Mouse (Mus musculus): ENCODE measurements around the gene Wasf2. TPM values are rescaled to one million over a fixed set of nuclear protein-coding genes. Genes with fewer than 3 reads are reported as not detected.
A peak's percentile ranks its signal among the peaks of the same experiment; 100 is the strongest.

Gene Wasf2
- polyA plus RNA-seq, 1 experiment from 2014 or later, result 109 TPM

GRCm38 (mm10) chr4:133117556-133118411 is 12.5 kb upstream of the Wasf2 start:
- 5% methylated on average over 18 of the region's 18 CpGs for WGBS
- H3K36me3 ChIP-seq, result no peaks in the 10 kb centered on the region
- H3K9ac ChIP-seq, result peak overlapping the region; percentile 23; the same call in 1 of the 2 replicates
- H3K4me2 ChIP-seq, result peak overlapping the region; percentile 45
- no peaks in the 10 kb centered on the region for H3K9me3 ChIP-seq (replicated peaks)
- ATAC-seq (replicated peaks; ENCODE audit: low FRiP score), result peak; percentile 81
- H3K4me3 ChIP-seq (replicated peaks), result peak overlapping the region; percentile 8; the same call in 1 of the 2 replicates
- no peaks in the 10 kb centered on the region for H3K27me3 ChIP-seq
- peak overlapping the region; percentile 98 for H3K27ac ChIP-seq
- peaks cover 73% of the 10 kb centered on the region for H3K4me1 ChIP-seq

DNA sequence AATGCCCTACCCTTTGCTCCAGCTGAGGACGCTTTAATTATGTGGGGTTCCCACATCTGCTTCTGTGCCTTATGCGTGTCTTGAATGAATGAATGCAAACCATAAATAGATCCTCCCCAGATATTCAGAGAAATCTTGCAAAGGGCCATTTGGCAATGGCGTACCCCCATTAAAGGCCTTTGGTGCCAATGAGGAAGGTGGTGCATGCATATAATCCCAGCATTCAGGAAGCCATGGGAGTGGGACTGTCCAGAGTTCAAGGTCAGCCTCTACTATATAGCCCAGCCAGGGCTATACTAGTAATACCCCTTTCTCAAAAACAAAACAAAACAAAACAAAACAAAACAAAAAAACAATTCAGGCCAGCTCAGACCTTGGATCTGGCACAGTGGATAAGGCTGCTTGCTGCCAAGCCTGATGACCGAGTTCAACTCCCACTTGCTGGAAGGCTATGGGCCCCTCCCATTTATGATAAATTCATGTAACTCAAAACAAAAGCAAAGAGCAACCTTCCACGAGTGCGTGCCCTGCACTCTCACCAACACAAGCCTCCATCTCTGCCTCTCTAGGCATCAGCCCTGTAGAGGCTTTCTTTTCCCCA is 11.4 kb upstream of the Wasf2 start:
- no peak for ATAC-seq (replicated peaks; ENCODE audit: low FRiP score)
- H3K4me3 ChIP-seq (replicated peaks), result no peak overlapping the region
- 75% methylated on average over 6 of the region's 6 CpGs for WGBS
- H3K4me1 ChIP-seq, result peaks cover 65% of the 10 kb centered on the region
- H3K9me3 ChIP-seq (replicated peaks), result no peaks in the 10 kb centered on the region
- no peaks in the 10 kb centered on the region for H3K36me3 ChIP-seq
- peak overlapping the region; percentile 75 for H3K27ac ChIP-seq
- no peaks in the 10 kb centered on the region for H3K27me3 ChIP-seq
- no peak overlapping the region for H3K4me2 ChIP-seq
- H3K9ac ChIP-seq, result no peak overlapping the region

GRCm38 (mm10) chr4:133119579-133119978 is 10.7 kb upstream of the Wasf2 start:
- peak overlapping the region; percentile 75; the same call in 1 of the 2 replicates for H3K27ac ChIP-seq
- WGBS, result 78% methylated on average over 6 of the region's 6 CpGs

DNA sequence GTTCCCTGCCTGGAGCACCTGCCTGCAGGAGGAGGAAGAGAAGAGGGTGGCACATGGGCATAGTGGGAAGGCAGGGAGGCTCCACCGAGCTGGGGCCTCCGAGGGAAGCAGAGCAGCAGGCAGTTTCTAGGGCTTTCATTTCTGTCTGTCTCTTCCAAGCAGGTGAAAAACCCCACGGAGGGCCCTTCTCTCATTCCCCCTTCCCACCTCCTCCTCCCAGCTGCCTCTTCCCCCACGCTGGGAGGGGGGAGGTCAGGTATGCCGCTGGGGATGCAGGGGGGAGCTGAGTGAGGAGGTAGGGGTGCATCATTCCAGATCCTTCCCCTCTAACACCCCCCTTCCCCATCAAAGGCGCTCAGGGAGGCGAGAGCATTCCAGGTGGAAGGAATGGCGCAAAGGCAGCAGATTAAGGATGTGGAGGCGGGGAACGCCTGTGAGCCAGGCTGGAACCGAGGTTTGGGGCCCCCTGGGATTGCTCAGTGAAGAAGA is 9.4 kb upstream of the Wasf2 start:
- ATAC-seq (replicated peaks; ENCODE audit: low FRiP score), result no peak
- Histone ChIP-seq H3K9ac (no peak overlapping the region), H3K27ac (peak overlapping the region; percentile 84), H3K27me3 (no peaks in the 10 kb centered on the region), H3K36me3 (no peaks in the 10 kb centered on the region), H3K9me3 (replicated peaks) (0 out of 2 replicates have a peak, but pooled peaks cover 5% of the 10 kb centered on the region), H3K4me2 (peak overlapping the region; percentile 46), H3K4me1 (peaks cover 62% of the 10 kb centered on the region), H3K4me3 (replicated peaks) (no peak overlapping the region)
- 8% methylated on average over 11 of the region's 11 CpGs for whole genome bisulfite sequencing

More at GRCm38 (mm10) chr4:133119579-133119978, 10.7 kb upstream of the Wasf2 start:
- H3K4me3 ChIP-seq (replicated peaks), result no peak overlapping the region
- no peak for ATAC-seq (replicated peaks; ENCODE audit: low FRiP score)
- H3K9ac ChIP-seq, result no peak overlapping the region
- 0 out of 2 replicates have a peak, but pooled peaks cover 5% of the 10 kb centered on the region for H3K9me3 ChIP-seq (replicated peaks)
- H3K36me3 ChIP-seq, result no peaks in the 10 kb centered on the region
- H3K27me3 ChIP-seq, result no peaks in the 10 kb centered on the region
- H3K4me1 ChIP-seq, result peaks cover 65% of the 10 kb centered on the region
- H3K4me2 ChIP-seq, result no peak overlapping the region

- no peaks in the 10 kb centered on the region for H3K27me3 ChIP-seq
- H3K27ac ChIP-seq, result peak overlapping the region; percentile 41; the same call in 1 of the 2 replicates
- H3K9me3 ChIP-seq (replicated peaks), result 0 out of 2 replicates have a peak, but pooled peaks cover 5% of the 10 kb centered on the region
- H3K4me2 ChIP-seq, result no peak overlapping the region
- WGBS, result 40% methylated on average over 1 of the region's 1 CpGs
- no peak overlapping the region for H3K9ac ChIP-seq
- H3K4me3 ChIP-seq (replicated peaks), result no peak overlapping the region
- H3K4me1 ChIP-seq, result peaks cover 57% of the 10 kb centered on the region
- ATAC-seq (replicated peaks; ENCODE audit: low FRiP score), result no peak
- no peaks in the 10 kb centered on the region for H3K36me3 ChIP-seq
These were observed 8.9 kb upstream of the Wasf2 start for GRCm38 (mm10) chr4:133121416-133121815.

GRCm38 (mm10) chr4:133121974-133122637 is 8.2 kb upstream of the Wasf2 start:
- H3K36me3 ChIP-seq, result no peaks in the 10 kb centered on the region
- no peaks in the 10 kb centered on the region for H3K27me3 ChIP-seq
- H3K9me3 ChIP-seq (replicated peaks), result 0 out of 2 replicates have a peak, but pooled peaks cover 5% of the 10 kb centered on the region
- no peak overlapping the region for H3K4me2 ChIP-seq
- H3K27ac ChIP-seq, result 0 out of 2 replicates have a peak overlapping the region, but pooled peaks have one; percentile 37
- WGBS, result 30% methylated on average over 5 of the region's 5 CpGs
- no peak for ATAC-seq (replicated peaks; ENCODE audit: low FRiP score)
- H3K9ac ChIP-seq, result no peak overlapping the region
- H3K4me3 ChIP-seq (replicated peaks), result no peak overlapping the region
- peaks cover 50% of the 10 kb centered on the region for H3K4me1 ChIP-seq

DNA sequence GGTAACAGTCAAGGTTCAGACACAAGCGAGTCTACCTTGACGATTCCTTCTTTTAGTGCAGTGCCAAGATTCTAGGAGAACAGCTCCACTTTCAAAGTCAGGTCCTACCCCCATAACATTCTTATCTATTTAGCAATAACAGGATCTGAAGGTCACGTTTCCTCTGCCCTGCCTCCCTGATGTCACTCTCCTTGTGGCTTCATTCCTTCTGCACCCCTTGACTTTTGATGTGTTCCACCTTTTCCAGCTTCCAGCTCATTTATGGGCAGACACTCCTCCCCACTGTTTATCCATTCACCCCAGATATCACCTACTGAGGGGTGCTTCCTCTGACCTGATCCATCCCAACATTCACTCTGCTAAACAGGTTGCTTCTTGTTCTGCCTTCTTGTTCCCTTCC is 3.2 kb upstream of the Wasf2 start:
- no peak overlapping the region for H3K4me3 ChIP-seq (replicated peaks)
- H3K4me1 ChIP-seq, result peaks cover 34% of the 10 kb centered on the region
- ATAC-seq (replicated peaks; ENCODE audit: low FRiP score), result no peak
- H3K9ac ChIP-seq, result no peak overlapping the region
- H3K36me3 ChIP-seq, result no peaks in the 10 kb centered on the region
- H3K27ac ChIP-seq, result peak overlapping the region; percentile 64; the same call in 1 of the 2 replicates
- WGBS, result 73% methylated on average over 3 of the region's 3 CpGs
- H3K27me3 ChIP-seq, result no peaks in the 10 kb centered on the region
- 0 out of 2 replicates have a peak, but pooled peaks cover 5% of the 10 kb centered on the region for H3K9me3 ChIP-seq (replicated peaks)
- no peak overlapping the region for H3K4me2 ChIP-seq

DNA sequence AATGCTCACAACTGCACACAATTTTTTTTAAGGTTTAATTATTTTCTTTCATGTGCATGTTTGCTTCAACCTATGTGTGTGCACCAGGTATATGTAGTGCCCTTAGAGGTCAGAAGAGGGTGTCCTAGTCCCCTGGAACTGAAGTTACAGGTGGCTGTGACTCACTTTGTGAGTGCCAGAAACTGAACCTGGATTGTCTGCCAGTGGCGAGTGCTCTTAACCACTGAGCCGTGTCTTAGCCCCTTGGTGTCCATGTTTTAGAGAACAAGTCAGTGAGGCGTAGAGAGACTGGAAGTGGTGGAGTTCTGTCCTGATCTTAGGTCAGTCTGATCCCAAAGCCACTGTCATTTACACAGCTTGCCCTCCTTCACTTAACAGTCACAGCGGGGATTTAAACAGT is 2.4 kb upstream of the Wasf2 start:
- Histone ChIP-seq H3K4me1 (peaks cover 34% of the 10 kb centered on the region), H3K9ac (no peak overlapping the region), H3K4me2 (no peak overlapping the region), H3K9me3 (replicated peaks) (0 out of 2 replicates have a peak, but pooled peaks cover 5% of the 10 kb centered on the region), H3K27me3 (no peaks in the 10 kb centered on the region), H3K4me3 (replicated peaks) (no peak overlapping the region), H3K36me3 (no peaks in the 10 kb centered on the region), H3K27ac (peak overlapping the region; percentile 61)
- WGBS, result 62% methylated on average over 4 of the region's 4 CpGs
- no peak for ATAC-seq (replicated peaks; ENCODE audit: low FRiP score)

DNA sequence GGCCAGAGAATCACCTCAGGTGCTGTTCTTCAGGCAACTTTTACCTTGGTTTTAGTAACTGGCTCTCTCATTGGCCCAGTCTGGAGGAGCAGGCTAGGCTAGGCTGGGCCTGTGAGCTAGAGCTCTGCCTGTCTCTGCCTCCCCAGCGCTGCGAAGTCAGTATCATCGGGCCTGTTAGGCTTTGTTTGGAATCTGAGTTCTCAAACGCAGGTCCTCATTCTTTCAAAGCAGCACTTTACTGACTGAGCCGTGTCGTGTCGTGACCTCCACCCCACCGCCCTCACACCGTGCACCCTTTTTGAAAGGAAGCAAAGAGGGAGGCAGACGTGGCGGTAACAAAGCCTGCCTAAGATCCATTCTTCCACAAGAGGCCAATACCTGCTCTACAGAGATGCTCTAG is 914 bp upstream of the Wasf2 start:
- peak overlapping the region; percentile 85 for H3K4me3 ChIP-seq (replicated peaks)
- no peaks in the 10 kb centered on the region for H3K27me3 ChIP-seq
- H3K9me3 ChIP-seq (replicated peaks), result 0 out of 2 replicates have a peak, but pooled peaks cover 1% of the 10 kb centered on the region
- H3K9ac ChIP-seq, result peak overlapping the region; percentile 46
- no peak for ATAC-seq (replicated peaks; ENCODE audit: low FRiP score)
- H3K4me1 ChIP-seq, result peaks cover 37% of the 10 kb centered on the region
- peak overlapping the region; percentile 69 for H3K4me2 ChIP-seq
- peaks cover 6% of the 10 kb centered on the region; the same call in 1 of the 2 replicates for H3K36me3 ChIP-seq
- H3K27ac ChIP-seq, result peak overlapping the region; percentile 79
- WGBS, result 42% methylated on average over 11 of the region's 11 CpGs

- peak overlapping the region; percentile 90 for H3K27ac ChIP-seq
- under 1% methylated on average over 17 of the region's 17 CpGs for WGBS
- peaks cover 13% of the 10 kb centered on the region for H3K36me3 ChIP-seq
- H3K4me3 ChIP-seq (replicated peaks), result peak overlapping the region; percentile 85
- H3K9ac ChIP-seq, result peak overlapping the region; percentile 88
- H3K9me3 ChIP-seq (replicated peaks), result no peaks in the 10 kb centered on the region
- H3K4me2 ChIP-seq, result peak overlapping the region; percentile 72
- no peaks in the 10 kb centered on the region for H3K27me3 ChIP-seq
- ATAC-seq (replicated peaks; ENCODE audit: low FRiP score), result peak; percentile 37; the same call in 1 of the 2 replicates
- H3K4me1 ChIP-seq, result peaks cover 37% of the 10 kb centered on the region
These were observed 811 bp downstream of the Wasf2 start for GRCm38 (mm10) chr4:133130890-133131741.

GRCm38 (mm10) chr4:133132027-133132426 is 1.7 kb downstream of the Wasf2 start:
- H3K9ac ChIP-seq, result peak overlapping the region; percentile 88
- H3K36me3 ChIP-seq, result peaks cover 13% of the 10 kb centered on the region
- H3K9me3 ChIP-seq (replicated peaks), result no peaks in the 10 kb centered on the region
- WGBS, result 3% methylated on average over 6 of the region's 6 CpGs
- no peak for ATAC-seq (replicated peaks; ENCODE audit: low FRiP score)
- peak overlapping the region; percentile 90 for H3K27ac ChIP-seq
- peak overlapping the region; percentile 85 for H3K4me3 ChIP-seq (replicated peaks)
- H3K4me1 ChIP-seq, result peaks cover 42% of the 10 kb centered on the region
- H3K27me3 ChIP-seq, result no peaks in the 10 kb centered on the region
- H3K4me2 ChIP-seq, result peak overlapping the region; percentile 72

All from kidney, embryonic 15.5 days (tissue).